Mouse (Mus musculus): ENCODE measurements at regions not wholly inside any gene's neighbourhood (a gene's known extent, or its start where the extent isn't known, plus 50 kb on each side); places are given as distances from the start of the nearest gene placed in this dataset.
"Not testable (repeated sequence)": the region's sequence is repeated elsewhere in the genome, so short reads cannot be mapped to it uniquely, and the experiment has no call there.

- DNase-seq (ENCODE audit: low spot score in 2 of 2) = no peak
- Histone ChIP-seq H3K4me3 (no peak overlapping the region), H3K27ac (no peak overlapping the region)
- TF ChIP-seq CTCF (conservative IDR thresholded peaks at IDR 0.05) = no peak
These were observed 513.5 kb upstream of the Klf6 start for GRCm38 (mm10) chr13:5347503-5348469.

- H3K27ac ChIP-seq = no peak overlapping the region
- TF ChIP-seq CTCF (conservative IDR thresholded peaks at IDR 0.05) = no peak
- no peak overlapping the region for H3K4me3 ChIP-seq
- no peak for DNase-seq (ENCODE audit: low spot score in 2 of 2)
These were observed 494.1 kb upstream of the Klf6 start for GRCm38 (mm10) chr13:5367058-5367797.

DNA sequence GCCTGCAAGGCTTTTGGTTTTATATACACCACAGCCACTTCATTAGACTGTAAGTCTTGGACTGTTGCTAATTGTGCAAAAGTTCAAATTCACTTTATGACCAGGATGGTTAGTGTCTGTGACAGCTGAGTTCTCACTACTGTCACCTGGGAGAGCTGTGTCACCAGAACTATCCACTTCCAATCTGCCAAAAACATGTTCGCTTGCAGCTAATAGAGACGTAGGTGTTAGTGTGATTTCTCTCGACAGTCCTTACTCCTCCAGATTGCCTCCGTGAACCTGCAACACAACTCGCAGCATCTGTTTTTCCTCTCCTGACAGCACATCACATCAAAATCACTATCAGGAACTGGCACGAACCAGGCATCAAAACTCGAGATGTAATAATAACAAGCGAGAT, 491.3 kb upstream of the Klf6 start:
- DNase-seq (ENCODE audit: low spot score in 2 of 2) = no peak
- Histone ChIP-seq H3K27ac (no peak overlapping the region), H3K4me3 (no peak overlapping the region)
- no peak for TF ChIP-seq CTCF (conservative IDR thresholded peaks at IDR 0.05)

DNA sequence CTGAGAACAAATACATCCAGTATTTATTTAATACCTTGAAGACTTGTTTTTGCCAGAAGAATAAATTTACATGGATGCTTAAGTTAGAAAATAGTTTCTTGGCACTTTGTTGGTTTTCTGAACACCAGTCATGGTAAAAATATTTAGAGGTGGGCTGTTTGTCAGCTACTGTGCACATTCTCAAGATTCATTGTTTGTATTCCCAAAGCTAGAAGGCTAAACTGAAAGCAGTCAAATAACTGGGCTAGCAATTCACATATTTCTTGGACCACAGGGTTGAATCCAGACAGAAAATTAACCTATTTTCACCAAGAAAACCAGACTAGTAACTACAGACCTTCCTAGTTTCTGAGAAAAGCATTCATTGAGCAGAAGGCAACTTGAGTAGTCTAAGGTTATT, 488.1 kb upstream of the Klf6 start:
- TF ChIP-seq CTCF (conservative IDR thresholded peaks at IDR 0.05) = no peak
- Histone ChIP-seq H3K27ac (no peak overlapping the region), H3K4me3 (no peak overlapping the region)
- DNase-seq (ENCODE audit: low spot score in 2 of 2) = no peak

DNA sequence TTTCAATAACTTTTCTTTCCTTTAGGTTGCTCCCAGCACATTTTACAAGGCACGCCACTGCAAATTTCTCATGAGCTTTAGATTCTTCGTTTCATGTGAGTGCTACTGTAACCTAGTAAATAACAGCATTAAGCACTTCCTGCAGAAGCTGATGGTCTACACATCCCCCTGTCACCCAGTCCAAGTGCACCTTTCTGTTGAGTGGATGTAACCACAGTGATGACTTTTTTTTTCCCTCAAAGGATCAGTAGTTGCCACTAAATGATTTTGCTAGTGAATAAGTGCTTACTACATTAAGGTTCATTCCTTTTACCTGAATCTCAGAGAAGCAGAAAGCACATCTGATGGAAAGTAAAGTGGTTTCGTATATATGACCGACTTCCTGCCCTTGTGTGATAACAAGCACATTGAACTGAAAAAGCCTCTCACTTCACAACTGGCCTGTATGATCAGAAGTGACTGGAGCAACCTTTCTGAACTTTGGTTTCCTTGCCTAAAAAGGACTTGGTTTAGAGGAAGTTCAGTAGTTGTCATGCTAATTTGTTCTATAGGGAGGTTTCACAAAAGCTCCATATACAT, 453.0 kb upstream of the Klf6 start:
- no peak for TF ChIP-seq CTCF (conservative IDR thresholded peaks at IDR 0.05)
- Histone ChIP-seq H3K27ac (no peak overlapping the region), H3K4me3 (no peak overlapping the region)
- DNase-seq (ENCODE audit: low spot score in 2 of 2) = no peak

GRCm38 (mm10) chr13:5412052-5412451, 449.2 kb upstream of the Klf6 start:
- H3K4me3 ChIP-seq = no peak overlapping the region
- no peak overlapping the region for H3K27ac ChIP-seq
- DNase-seq (ENCODE audit: low spot score in 2 of 2) = no peak
- TF ChIP-seq CTCF (conservative IDR thresholded peaks at IDR 0.05) = no peak

- not testable (repeated sequence) for H3K4me3 ChIP-seq; DNase-seq (ENCODE audit: low spot score in 2 of 2); H3K27ac ChIP-seq
These were observed 448.3 kb upstream of the Klf6 start for GRCm38 (mm10) chr13:5413009-5413408.

- no peak for DNase-seq (ENCODE audit: low spot score in 2 of 2)
- H3K4me3 ChIP-seq = no peak overlapping the region
- no peak overlapping the region for H3K27ac ChIP-seq
- TF ChIP-seq CTCF (conservative IDR thresholded peaks at IDR 0.05) = no peak
These were observed 437.2 kb upstream of the Klf6 start for GRCm38 (mm10) chr13:5424110-5424509.

DNA sequence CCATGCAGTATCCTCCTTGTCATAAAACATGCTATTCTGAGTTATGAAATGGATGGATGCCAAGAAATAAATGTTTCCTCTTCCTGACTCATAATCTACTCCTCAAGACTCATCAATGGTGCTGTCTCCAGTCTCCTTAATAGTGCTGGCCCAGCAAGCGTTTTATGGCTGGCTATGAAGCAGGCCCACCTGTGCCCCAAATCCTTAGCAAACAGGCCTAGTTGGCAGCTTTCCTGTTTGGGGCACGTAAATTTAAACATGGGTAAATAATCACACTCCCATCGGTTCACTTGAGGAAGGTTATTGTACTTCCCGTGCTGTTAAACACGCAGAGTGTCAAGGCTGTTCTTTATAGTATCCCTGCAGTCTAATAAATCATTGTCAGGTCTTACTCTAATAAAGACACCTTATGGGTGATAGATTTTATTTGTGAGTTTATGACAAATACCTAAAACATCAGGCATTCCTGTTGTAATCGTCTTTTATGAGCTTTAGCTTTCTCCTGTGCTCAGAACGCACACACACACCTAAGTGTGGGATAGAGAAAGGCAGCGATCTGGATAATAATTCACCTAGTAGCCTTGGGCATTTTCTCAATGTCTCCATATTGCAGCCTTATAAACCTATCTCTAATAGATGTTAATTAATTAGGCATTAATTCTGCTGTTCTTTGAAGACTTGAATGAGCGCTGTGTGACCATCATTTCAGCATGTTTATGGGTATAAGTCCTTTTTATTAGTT, 435.6 kb upstream of the Klf6 start:
- DNase-seq (ENCODE audit: low spot score in 2 of 2) = no peak
- H3K4me3 ChIP-seq = no peak overlapping the region
- TF ChIP-seq CTCF (conservative IDR thresholded peaks at IDR 0.05) = no peak
- H3K27ac ChIP-seq = no peak overlapping the region

- no peak for TF ChIP-seq CTCF (conservative IDR thresholded peaks at IDR 0.05)
- DNase-seq (ENCODE audit: low spot score in 2 of 2) = no peak
- Histone ChIP-seq H3K27ac (no peak overlapping the region), H3K4me3 (no peak overlapping the region)
These were observed 427.6 kb upstream of the Klf6 start for GRCm38 (mm10) chr13:5433652-5434051.

- no peak for DNase-seq (ENCODE audit: low spot score in 2 of 2)
- TF ChIP-seq CTCF (conservative IDR thresholded peaks at IDR 0.05) = no peak
- H3K4me3 ChIP-seq = no peak overlapping the region
- no peak overlapping the region for H3K27ac ChIP-seq
These were observed 426.2 kb upstream of the Klf6 start for GRCm38 (mm10) chr13:5435131-5435530.

- no peak for TF ChIP-seq CTCF (conservative IDR thresholded peaks at IDR 0.05)
- Histone ChIP-seq H3K27ac (no peak overlapping the region), H3K4me3 (no peak overlapping the region)
- no peak for DNase-seq (ENCODE audit: low spot score in 2 of 2)
These were observed 425.1 kb upstream of the Klf6 start for GRCm38 (mm10) chr13:5436191-5436590.

DNA sequence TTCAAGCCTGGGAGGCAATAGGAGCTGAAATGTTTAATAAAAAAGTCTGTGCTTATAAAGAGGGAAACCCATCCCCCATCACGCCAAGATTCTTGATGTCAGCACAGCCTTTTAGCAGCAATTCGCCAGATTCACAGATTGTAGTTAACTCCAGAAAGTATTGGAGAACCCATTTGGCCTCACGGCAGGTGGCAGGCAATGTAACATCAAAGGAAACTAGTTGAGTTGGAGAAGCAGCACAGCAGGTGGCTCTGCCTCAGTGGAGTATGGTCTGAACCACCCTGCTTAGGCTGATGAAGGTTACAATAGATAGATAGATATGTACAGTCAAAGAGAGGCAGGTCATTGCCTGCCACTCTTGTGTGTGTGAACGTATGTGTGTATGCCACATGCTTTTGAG, 420.8 kb upstream of the Klf6 start:
- DNase-seq (ENCODE audit: low spot score in 2 of 2) = no peak
- Histone ChIP-seq H3K27ac (no peak overlapping the region), H3K4me3 (no peak overlapping the region)
- TF ChIP-seq CTCF (conservative IDR thresholded peaks at IDR 0.05) = no peak

Data from layer of hippocampus, adult 2 months (tissue).